Mouse (Mus musculus) heart, postnatal 36 days (tissue): ENCODE results near the gene Hexa. TPM values are rescaled to one million over a fixed set of nuclear protein-coding genes. Genes with fewer than 3 reads are reported as not detected.

Experiments
- DNase-seq, 2 experiments: peaks; one replicate each; pipeline ENCODE4 v3.0.0; 2021 to 2022
- intact Hi-C: fragments of 180-260 bp; cut with DNase I; formaldehyde crosslinking; loops from one replicate; pipeline ENCODE4 v1.15.1; 2025
- total RNA-seq, 2 experiments: library from RNA; stranded (reverse); gene quantifications; 2 replicates each; pipeline ENCODE4 v1.2.3; 2021

Hexa gene
- total RNA-seq: 10 to 100 TPM; 43.9 to 47.0 TPM

DNA sequence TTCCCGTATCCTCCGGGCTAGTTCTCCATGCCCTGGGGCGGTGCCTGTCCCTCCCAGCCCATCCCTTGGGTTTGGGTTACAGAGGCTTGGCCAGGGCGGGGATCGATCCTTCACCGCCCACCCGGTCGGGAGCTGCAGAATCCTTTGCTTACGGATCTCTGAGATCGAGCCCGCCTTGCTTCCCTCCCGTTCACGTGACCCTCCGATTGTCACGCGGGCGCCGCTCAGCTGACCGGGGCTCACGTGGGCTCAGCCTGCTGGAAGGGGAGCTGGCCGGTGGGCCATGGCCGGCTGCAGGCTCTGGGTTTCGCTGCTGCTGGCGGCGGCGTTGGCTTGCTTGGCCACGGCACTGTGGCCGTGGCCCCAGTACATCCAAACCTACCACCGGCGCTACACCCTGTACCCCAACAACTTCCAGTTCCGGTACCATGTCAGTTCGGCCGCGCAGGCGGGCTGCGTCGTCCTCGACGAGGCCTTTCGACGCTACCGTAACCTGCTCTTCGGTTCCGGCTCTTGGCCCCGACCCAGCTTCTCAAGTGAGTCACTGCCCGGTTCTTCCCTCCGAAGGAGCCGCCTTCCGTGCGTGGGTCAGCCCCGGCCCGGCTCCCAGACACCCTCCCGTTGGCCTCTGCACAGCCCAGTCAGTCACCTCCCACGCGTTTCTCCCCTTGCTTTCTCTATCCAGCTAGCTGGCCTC, at the start of gene Hexa, which contains the start of gene Tmem202:
TSS of gene Hexa (plus strand) at position 100 of the 697 bp plus-strand sequence.
TSS of gene Tmem202 (minus strand) at position 407 of the 697 bp plus-strand sequence.
- peak; percentile 77 to 83 for DNase-seq
- intact Hi-C loops: loop anchor here (2.0 kb wide), 1 partner anchor 53 kb away; the partner anchor contains the start of gene Arih1

GRCm38 (mm10) chr9:59508146-59508545, 31.2 kb upstream of the Hexa start:
- DNase-seq: no peak
- intact Hi-C loops: no loop called here

GRCm38 (mm10) chr9:59512381-59512780, 27.0 kb upstream of the Hexa start:
- intact Hi-C loops: no loop called here
- DNase-seq: no peak

- DNase-seq: no peak
- intact Hi-C loops: no loop called here
These were observed 24.3 kb upstream of the Hexa start for GRCm38 (mm10) chr9:59515069-59515468.

- DNase-seq: no peak
- intact Hi-C loops: no loop called here
These were observed 22.2 kb upstream of the Hexa start for GRCm38 (mm10) chr9:59517127-59517526.

- DNase-seq: peak in 1 of 2 experiments; percentile 50
- intact Hi-C loops: no loop called here
These were observed 20.4 kb upstream of the Hexa start for GRCm38 (mm10) chr9:59518976-59519375.

DNA sequence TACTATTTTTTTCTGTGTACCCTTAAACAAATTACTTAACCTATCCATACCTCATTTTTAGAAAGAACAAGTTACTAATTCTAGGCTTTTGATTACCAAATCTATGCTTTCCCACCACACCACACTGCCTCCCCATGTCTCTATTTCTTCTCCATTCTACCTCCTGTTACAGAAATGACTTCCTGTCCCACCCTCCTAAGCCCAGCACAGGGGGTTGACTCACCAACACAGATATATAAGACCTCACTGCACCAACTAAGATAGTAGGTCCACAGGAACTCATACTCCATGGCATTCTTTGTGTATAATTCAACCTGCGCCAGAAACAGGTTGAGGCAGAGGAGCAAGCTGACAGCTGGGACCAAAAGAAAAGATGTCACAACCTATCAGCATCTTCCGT, 19.9 kb upstream of the Hexa start:
- intact Hi-C loops: no loop called here
- no peak for DNase-seq

- no peak for DNase-seq
- intact Hi-C loops: no loop called here
These were observed 16.4 kb upstream of the Hexa start for GRCm38 (mm10) chr9:59522906-59523305.

DNA sequence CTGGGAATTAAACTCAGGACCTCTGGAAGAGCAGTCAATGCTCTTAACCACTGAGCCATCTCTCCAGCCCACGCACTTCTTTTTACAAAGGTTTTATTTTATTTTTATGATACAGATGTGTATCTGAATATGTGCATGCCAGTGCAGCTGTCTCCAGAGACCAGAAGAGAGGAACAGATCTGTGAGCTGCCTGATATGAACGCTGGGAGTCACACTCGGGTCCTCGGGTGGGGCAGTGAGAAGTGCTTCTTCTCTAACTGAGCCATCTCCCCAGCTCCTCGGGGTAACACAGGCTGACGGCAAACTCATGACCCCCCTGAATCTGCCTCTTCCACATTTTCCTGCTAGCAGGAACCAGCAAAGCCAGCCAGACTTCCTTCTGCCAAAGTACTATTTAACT, 12.6 kb upstream of the Hexa start:
- no peak for DNase-seq
- intact Hi-C loops: no loop called here

- intact Hi-C loops: no loop called here
These were observed 11.8 kb upstream of the Hexa start for GRCm38 (mm10) chr9:59527580-59527979.

GRCm38 (mm10) chr9:59528274-59528673, 11.1 kb upstream of the Hexa start:
- DNase-seq: no peak
- intact Hi-C loops: no loop called here

More at GRCm38 (mm10) chr9:59527580-59527979, 11.8 kb upstream of the Hexa start:
- no peak for DNase-seq

- DNase-seq: no peak
- intact Hi-C loops: no loop called here
These were observed 7.7 kb upstream of the Hexa start for GRCm38 (mm10) chr9:59531645-59532044.

DNA sequence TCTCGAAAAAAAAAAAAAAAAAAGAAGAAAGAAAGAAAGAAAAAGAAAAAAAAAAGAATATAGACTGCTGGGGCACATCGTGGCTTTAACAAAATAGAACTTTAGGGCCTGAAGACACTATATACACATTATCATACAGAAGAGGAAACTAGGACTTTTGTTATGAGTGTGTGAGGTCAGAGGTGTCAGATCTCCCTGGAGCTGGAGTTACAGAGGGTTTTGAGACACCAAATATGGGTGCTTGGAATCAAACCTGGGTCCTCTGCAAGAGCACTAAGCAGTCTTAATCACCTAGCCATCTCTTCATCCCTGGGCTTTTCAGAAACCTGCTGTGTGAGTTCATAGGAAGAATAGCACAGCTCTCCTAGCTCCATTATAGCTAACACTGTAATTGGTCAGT, 5.9 kb upstream of the Hexa start:
- DNase-seq: no peak
- intact Hi-C loops: no loop called here

DNA sequence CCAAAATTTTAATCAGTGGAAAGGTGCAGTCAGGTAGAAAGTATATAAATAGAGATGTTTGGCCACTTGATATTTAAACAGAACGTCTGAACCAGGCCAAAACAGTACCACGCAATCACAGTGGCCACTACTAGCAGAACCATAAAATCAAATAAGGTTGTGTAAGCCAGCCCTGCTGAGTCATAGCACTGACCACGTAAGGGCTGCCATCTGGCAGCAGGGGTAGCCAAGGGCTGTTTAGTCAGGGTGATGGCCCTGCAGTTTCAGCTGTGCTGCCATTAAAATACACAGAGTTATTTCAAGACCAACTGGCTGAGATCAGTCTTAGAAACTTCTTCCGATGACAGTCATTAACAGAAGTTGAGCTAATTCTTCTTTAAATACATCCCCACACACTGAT, 5.5 kb upstream of the Hexa start:
- intact Hi-C loops: no loop called here
- peak; percentile 46 to 51 for DNase-seq

GRCm38 (mm10) chr9:59537651-59538050, 1.7 kb upstream of the Hexa start:
- intact Hi-C loops: no loop called here

GRCm38 (mm10) chr9:59541617-59542016, 2.3 kb downstream of the Hexa start:
- intact Hi-C loops: loop anchor here (2.0 kb wide), 1 partner anchor 55 kb away; the partner anchor contains the start of gene Arih1
- no peak for DNase-seq

More at GRCm38 (mm10) chr9:59537651-59538050, 1.7 kb upstream of the Hexa start:
- no peak for DNase-seq

- intact Hi-C loops: no loop called here
- no peak for DNase-seq
These were observed 3.5 kb downstream of the Hexa start for GRCm38 (mm10) chr9:59542766-59543324.

DNA sequence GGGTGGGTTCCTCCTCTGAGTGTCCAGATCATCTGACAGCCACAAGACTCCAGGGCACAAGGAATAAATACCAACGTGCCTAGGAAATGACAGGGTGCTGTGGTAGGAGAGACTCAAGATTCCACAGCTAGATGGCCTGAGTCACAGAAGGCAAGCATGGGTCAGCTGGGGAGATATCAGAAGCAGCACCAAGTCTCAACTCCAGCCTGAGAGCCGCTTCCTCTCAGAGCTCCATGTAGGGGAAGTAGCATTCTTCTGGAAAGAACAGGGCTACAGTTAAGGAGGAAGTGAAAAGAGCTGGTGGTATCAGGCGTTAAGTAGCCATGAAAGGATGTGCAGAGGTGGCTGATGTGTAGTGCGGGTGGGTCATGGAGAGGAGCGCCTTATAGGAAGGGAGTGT, 5.4 kb downstream of the Hexa start:
- intact Hi-C loops: no loop called here
- no peak for DNase-seq

- DNase-seq: no peak
- intact Hi-C loops: no loop called here
These were observed 8.5 kb downstream of the Hexa start for GRCm38 (mm10) chr9:59547869-59548268.

DNA sequence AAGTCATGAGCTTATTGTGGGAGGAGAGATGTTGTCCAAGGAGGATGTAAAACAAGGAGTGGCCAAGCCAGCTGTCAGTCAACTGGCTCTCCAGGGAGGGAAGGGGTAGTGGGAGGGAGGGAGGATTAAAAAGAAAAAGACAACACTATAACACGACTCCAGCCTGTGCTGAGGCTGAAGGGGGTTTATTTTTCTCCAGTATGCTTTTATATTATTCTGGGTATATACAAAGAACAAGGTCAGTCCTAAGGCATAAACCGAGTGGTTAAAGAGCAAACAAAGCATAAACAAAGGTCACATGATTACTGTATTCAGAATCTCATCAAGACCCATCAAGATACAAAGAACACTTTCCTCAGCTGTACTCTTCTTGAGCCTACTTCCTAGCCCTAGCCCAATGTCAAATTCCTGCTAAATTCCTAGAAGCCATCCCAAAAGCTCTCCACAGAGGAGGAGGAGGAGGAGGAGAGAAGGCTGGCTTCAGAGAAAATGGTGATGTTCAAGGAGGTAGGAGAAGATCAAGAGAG, 9.7 kb downstream of the Hexa start:
- DNase-seq: no peak
- intact Hi-C loops: no loop called here

- intact Hi-C loops: no loop called here
- DNase-seq: no peak
These were observed 10.7 kb downstream of the Hexa start for GRCm38 (mm10) chr9:59550077-59550476.

- DNase-seq: no peak
- intact Hi-C loops: no loop called here
These were observed 11.7 kb downstream of the Hexa start for GRCm38 (mm10) chr9:59551017-59551416.
